Mouse (Mus musculus): Measurements from ENCODE around the gene Ube2z. TPM values are rescaled to one million over a fixed set of nuclear protein-coding genes. Genes with fewer than 3 reads are reported as not detected.

Ube2z gene
- polyA plus RNA-seq, 1 experiment = 20.1 TPM

DNA sequence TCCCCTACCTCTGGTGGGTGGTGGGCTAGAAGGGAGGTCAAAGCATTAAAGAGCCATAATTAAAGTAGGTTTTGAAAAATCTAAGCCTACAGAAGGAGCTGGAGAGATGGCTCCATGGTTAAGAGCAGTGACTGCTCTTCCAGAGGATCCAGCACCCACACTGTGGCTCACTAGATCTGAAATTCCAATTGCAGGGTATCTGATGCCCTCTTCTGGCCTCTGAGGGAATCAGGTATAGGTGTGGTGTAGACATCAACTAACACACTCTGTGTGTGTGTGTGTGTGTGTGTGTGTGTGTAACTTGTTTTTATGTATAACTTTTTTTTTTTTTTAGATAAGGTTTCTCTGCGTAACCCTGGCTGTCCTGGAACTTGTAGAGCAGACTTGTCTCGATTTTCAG, 25.9 kb upstream of the Ube2z start:
- 62% methylated on average over 2 of the region's 2 CpGs for WGBS
- no peak overlapping the region for H3K27ac ChIP-seq (ENCODE audit: insufficient read depth, low read length)
- H3K4me1 ChIP-seq (ENCODE audit: control insufficient read depth, insufficient read depth, insufficient read length) = no peaks in the 10 kb centered on the region
- TF ChIP-seq CTCF (IDR thresholded peaks at IDR 0.05; ENCODE audit: extremely low read depth, insufficient read depth, insufficient read length, insufficient replicate concordance) = peak; percentile 12; the same call in 1 of the 2 replicates
- TF ChIP-seq POLR2A (IDR thresholded peaks at IDR 0.05; ENCODE audit: low read depth, low read length) = no peak
- no peak for DNase-seq (ENCODE audit: low read depth in 1 of 2, low spot score in 2 of 2)
- no peaks in the 10 kb centered on the region for H3K27me3 ChIP-seq (ENCODE audit: control insufficient read depth, insufficient read depth, low read length)
- H3K4me3 ChIP-seq (ENCODE audit: extremely low read depth, insufficient read depth, insufficient read length) = no peak overlapping the region
- no peaks in the 10 kb centered on the region for H3K36me3 ChIP-seq (ENCODE audit: control insufficient read depth, insufficient read depth, low read length)

DNA sequence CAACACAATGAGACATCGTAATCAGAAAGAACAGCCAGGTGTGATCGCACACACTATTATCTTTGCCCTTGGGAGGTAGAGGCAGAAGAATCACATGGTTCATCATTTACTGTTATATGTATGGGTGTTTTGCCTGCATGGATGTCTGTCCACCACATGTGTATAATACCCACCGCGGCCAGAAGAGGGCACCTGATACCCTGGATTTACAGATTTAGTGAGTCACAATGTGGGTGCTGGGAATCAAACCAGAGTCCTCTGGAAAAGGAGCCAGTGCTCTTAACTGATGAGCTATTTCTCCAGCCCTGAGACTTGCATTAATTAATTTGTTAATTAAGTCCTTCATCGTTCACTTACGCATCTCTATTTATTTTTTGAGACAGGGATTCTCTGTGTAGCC, 22.8 kb upstream of the Ube2z start:
- WGBS = 89% methylated on average over 6 of the region's 6 CpGs
- no peak for DNase-seq (ENCODE audit: low read depth in 1 of 2, low spot score in 2 of 2)
- H3K27me3 ChIP-seq (ENCODE audit: control insufficient read depth, insufficient read depth, low read length) = no peaks in the 10 kb centered on the region
- no peak overlapping the region for H3K4me3 ChIP-seq (ENCODE audit: extremely low read depth, insufficient read depth, insufficient read length)
- H3K27ac ChIP-seq (ENCODE audit: insufficient read depth, low read length) = no peak overlapping the region
- no peaks in the 10 kb centered on the region for H3K4me1 ChIP-seq (ENCODE audit: control insufficient read depth, insufficient read depth, insufficient read length)
- TF ChIP-seq CTCF (IDR thresholded peaks at IDR 0.05; ENCODE audit: extremely low read depth, insufficient read depth, insufficient read length, insufficient replicate concordance) (no peak), POLR2A (IDR thresholded peaks at IDR 0.05; ENCODE audit: low read depth, low read length) (no peak)
- H3K36me3 ChIP-seq (ENCODE audit: control insufficient read depth, insufficient read depth, low read length) = no peaks in the 10 kb centered on the region

DNA sequence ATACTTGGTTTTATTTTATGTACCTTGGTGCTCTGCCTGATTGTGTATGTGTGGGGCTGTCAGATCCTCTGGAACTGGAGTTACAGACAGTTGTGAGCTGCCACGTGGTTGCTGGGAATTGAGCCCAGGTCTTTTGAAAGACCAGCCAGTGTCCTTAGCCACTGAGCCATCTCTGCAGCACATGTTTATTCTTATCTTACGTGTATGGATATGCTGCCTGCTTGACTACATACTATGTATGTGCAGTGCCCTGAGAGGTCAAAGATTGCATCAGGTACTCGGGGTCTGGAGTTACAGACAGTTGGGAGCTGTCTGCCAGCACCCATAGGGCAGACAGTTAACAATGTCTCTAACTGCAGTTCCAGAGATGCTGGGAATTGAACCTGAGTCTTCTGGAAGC, 17.5 kb upstream of the Ube2z start:
- TF ChIP-seq CTCF (IDR thresholded peaks at IDR 0.05; ENCODE audit: extremely low read depth, insufficient read depth, insufficient read length, insufficient replicate concordance) (no peak), POLR2A (IDR thresholded peaks at IDR 0.05; ENCODE audit: low read depth, low read length) (no peak)
- no peak for DNase-seq (ENCODE audit: low read depth in 1 of 2, low spot score in 2 of 2)
- H3K27ac ChIP-seq (ENCODE audit: insufficient read depth, low read length) = no peak overlapping the region
- no peaks in the 10 kb centered on the region for H3K36me3 ChIP-seq (ENCODE audit: control insufficient read depth, insufficient read depth, low read length)
- no peaks in the 10 kb centered on the region for H3K27me3 ChIP-seq (ENCODE audit: control insufficient read depth, insufficient read depth, low read length)
- no peaks in the 10 kb centered on the region for H3K4me1 ChIP-seq (ENCODE audit: control insufficient read depth, insufficient read depth, insufficient read length)
- WGBS = 76% methylated on average over 3 of the region's 3 CpGs
- H3K4me3 ChIP-seq (ENCODE audit: extremely low read depth, insufficient read depth, insufficient read length) = no peak overlapping the region

DNA sequence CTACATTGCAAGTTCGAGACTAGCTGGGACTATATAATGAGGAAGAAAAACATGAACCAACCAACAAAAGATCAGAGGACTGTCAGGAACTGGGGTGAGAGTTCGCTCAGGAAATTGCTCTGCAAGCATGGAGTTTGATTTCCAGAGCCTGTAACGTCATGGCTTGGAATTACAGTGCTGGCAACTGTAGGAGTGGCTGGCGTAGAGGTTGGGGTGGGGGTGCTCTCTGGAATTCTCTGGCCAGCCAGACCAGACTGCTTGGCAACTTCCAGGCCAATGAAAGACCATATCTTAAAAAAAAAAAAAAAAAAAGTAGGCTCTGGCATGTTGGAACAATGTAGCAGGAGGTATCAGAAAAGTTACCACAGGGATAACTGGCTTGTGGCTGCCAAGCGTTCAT, 15.5 kb upstream of the Ube2z start:
- H3K27me3 ChIP-seq (ENCODE audit: control insufficient read depth, insufficient read depth, low read length) = no peaks in the 10 kb centered on the region
- H3K4me1 ChIP-seq (ENCODE audit: control insufficient read depth, insufficient read depth, insufficient read length) = no peaks in the 10 kb centered on the region
- H3K27ac ChIP-seq (ENCODE audit: insufficient read depth, low read length) = no peak overlapping the region
- no peak for DNase-seq (ENCODE audit: low read depth in 1 of 2, low spot score in 2 of 2)
- 84% methylated on average over 5 of the region's 5 CpGs for WGBS
- no peaks in the 10 kb centered on the region for H3K36me3 ChIP-seq (ENCODE audit: control insufficient read depth, insufficient read depth, low read length)
- no peak overlapping the region for H3K4me3 ChIP-seq (ENCODE audit: extremely low read depth, insufficient read depth, insufficient read length)
- no peak for TF ChIP-seq CTCF (IDR thresholded peaks at IDR 0.05; ENCODE audit: extremely low read depth, insufficient read depth, insufficient read length, insufficient replicate concordance)
- TF ChIP-seq POLR2A (IDR thresholded peaks at IDR 0.05; ENCODE audit: low read depth, low read length) = no peak

DNA sequence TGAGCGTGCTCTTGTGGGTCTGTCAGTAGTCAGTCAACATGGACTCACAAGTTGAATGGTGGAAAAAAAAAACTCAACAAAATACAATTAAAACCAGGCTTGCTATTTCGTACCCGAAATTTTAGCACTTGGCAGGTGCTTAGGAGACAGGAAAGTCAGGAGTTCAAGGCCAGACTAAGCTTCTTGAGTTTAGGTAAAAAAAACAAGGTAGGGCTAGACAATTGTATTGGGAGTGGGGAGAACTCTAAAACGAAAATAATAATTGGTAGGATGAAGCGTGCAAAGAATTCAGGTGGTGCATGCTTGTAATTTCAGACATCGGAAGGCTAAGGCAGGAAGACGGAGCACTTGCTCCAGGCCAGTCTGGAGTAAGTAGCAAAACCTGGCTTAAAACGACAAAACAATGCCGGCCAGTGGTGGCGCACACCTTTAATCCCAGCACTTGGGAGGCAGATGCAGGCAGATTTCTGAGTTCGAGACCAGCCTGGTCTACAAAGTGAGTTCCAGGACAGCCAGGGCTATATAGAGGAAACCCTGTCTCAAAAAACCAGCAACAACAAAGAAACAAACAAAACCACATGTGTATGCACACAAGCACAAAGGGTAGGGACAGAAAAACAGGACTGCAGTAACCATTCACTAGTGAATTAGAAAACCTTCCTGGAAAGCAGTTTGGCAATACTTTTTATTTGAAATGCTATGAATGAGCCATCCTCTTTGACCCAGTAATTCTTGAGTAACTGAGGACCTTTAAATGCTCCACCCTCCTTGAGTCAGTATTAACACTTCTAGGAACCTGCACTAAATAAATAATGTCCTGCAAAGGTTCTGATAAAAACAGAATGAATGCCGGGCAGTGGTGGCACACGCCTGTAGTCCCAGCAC, 11.3 kb upstream of the Ube2z start:
- no peak for TF ChIP-seq CTCF (IDR thresholded peaks at IDR 0.05; ENCODE audit: extremely low read depth, insufficient read depth, insufficient read length, insufficient replicate concordance)
- TF ChIP-seq POLR2A (IDR thresholded peaks at IDR 0.05; ENCODE audit: low read depth, low read length) = no peak
- 73% methylated on average over 13 of the region's 13 CpGs for WGBS
- H3K4me1 ChIP-seq (ENCODE audit: control insufficient read depth, insufficient read depth, insufficient read length) = peaks cover 4% of the 10 kb centered on the region; the same call in 1 of the 2 replicates
- H3K27me3 ChIP-seq (ENCODE audit: control insufficient read depth, insufficient read depth, low read length) = no peaks in the 10 kb centered on the region
- no peak for DNase-seq (ENCODE audit: low read depth in 1 of 2, low spot score in 2 of 2)
- H3K27ac ChIP-seq (ENCODE audit: insufficient read depth, low read length) = peak overlapping the region; percentile 59; the same call in 1 of the 2 replicates
- H3K4me3 ChIP-seq (ENCODE audit: extremely low read depth, insufficient read depth, insufficient read length) = peak overlapping the region; percentile 45; the same call in 1 of the 2 replicates
- H3K36me3 ChIP-seq (ENCODE audit: control insufficient read depth, insufficient read depth, low read length) = peaks cover 4% of the 10 kb centered on the region; the same call in 1 of the 2 replicates

DNA sequence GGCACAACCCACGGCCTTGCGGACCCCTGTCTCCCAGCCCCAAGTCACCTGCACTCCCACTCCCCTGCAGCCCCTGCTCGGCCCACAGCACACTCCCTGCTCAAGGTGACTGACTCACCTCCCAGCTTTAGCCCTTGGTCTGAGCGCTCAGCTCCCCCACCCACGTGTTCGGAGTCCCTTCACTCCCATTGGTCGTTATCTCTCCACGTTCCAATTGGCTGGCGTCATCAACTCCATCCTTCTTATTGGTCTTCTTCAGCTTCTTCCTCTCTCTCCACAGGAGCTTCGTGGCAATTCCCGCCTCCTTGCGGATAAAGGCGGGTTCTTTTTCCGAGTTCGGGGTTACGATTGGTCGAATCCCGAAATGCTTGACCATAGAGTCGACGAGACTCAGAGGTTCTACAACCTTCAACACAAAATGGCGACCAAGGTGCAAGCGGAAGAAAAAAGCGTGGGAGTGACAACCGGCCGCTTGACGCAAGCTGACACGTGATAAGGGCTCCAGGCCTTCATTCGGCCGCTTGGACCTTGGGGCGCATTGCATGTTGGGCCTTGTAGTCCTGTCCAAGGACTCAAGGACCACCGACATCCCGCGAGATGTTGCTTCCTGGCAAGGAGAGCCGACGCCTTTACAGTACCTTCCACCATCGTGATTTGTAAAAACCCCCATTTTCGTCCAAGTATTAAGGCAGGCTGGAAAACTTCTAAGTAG, 10.5 kb upstream of the Ube2z start, which contains the start of gene Atp5g1:
Gene Atp5g1 (minus strand): TSS at position 162 of the 712 bp plus-strand sequence.
- TF ChIP-seq CTCF (IDR thresholded peaks at IDR 0.05; ENCODE audit: extremely low read depth, insufficient read depth, insufficient read length, insufficient replicate concordance) (no peak), POLR2A (IDR thresholded peaks at IDR 0.05; ENCODE audit: low read depth, low read length) (peak; percentile 80)
- under 1% methylated on average over 37 of the region's 37 CpGs for WGBS
- DNase-seq (ENCODE audit: low read depth in 1 of 2, low spot score in 2 of 2) = peak; percentile 98 to 100
- H3K27ac ChIP-seq (ENCODE audit: insufficient read depth, low read length) = peak within 1 kb of the TSS; percentile 59
- no peaks in the 10 kb centered on the region for H3K27me3 ChIP-seq (ENCODE audit: control insufficient read depth, insufficient read depth, low read length)
- peaks cover 4% of the 10 kb centered on the region; the same call in 1 of the 2 replicates for H3K4me1 ChIP-seq (ENCODE audit: control insufficient read depth, insufficient read depth, insufficient read length)
- H3K4me3 ChIP-seq (ENCODE audit: extremely low read depth, insufficient read depth, insufficient read length) = peak within 1 kb of the TSS; percentile 80
- peaks cover 4% of the 10 kb centered on the region; the same call in 1 of the 2 replicates for H3K36me3 ChIP-seq (ENCODE audit: control insufficient read depth, insufficient read depth, low read length)
